Comparison of ENCODE assay signal across 9 mouse cellular contexts in genomic region chr1:151483568-151483967, GRCm38 (mm10). TPM values are rescaled to one million over a fixed set of nuclear protein-coding genes. Genes with fewer than 3 reads are reported as not detected.
DNase-seq lines count a peak whose midpoint lies in the region; ATAC-seq and TF ChIP-seq lines count a peak whose summit lies in the region.
"Had no signal": no experiment of that assay in that cellular context is flagged by ENCODE, and none has a peak within 500 bp of the region (broad histone marks: within the 10 kb centered on the region; RNA-seq: fewer than 3 reads in every experiment).

No protein-coding gene starts in this region.

- DNase-seq in adrenal gland, postnatal 25 days: peak; percentile 13
- no peak for DNase-seq in adrenal gland, postnatal 4 days (ENCODE audit: low spot score in 2 of 2)
- DNase-seq in midbrain, postnatal 0 days (ENCODE audit: low spot score): no peak
- no peak for DNase-seq in midbrain, embryonic 14.5 days
- peak; percentile 27 for DNase-seq in kidney, postnatal 14 days
- DNase-seq in thymus, postnatal 14 days: peak; percentile 49
- DNase-seq in embryonic facial prominence, embryonic 10.5 days (ENCODE audit: low spot score): no peak
- no peak for DNase-seq in cerebellum, adult 9-10 months

- H3K27me3 ChIP-seq in midbrain, postnatal 0 days (ENCODE audit: insufficient read depth, low read length): no peaks in the 10 kb centered on the region
- no peaks in the 10 kb centered on the region for H3K27me3 ChIP-seq in midbrain, embryonic 14.5 days (ENCODE audit: control insufficient read depth, insufficient read depth, low read length)
- H3K27me3 ChIP-seq in embryonic facial prominence, embryonic 10.5 days (replicated peaks; ENCODE audit: low read depth, poor library complexity, severe bottlenecking): no peaks in the 10 kb centered on the region
- H3K27me3 ChIP-seq: limb, embryonic 13.5 days had no signal

- WGBS in midbrain, postnatal 0 days: 76% methylated on average over 1 of the region's 1 CpGs
- WGBS in midbrain, embryonic 14.5 days: 76% methylated on average over 1 of the region's 1 CpGs
- 68% methylated on average over 1 of the region's 1 CpGs for WGBS in embryonic facial prominence, embryonic 10.5 days

- H3K4me3 ChIP-seq in midbrain, postnatal 0 days (ENCODE audit: low read depth, low read length): no peak overlapping the region
- H3K4me3 ChIP-seq in midbrain, embryonic 14.5 days (replicated peaks; ENCODE audit: low read depth, low read length): no peak overlapping the region
- H3K4me3 ChIP-seq in embryonic facial prominence, embryonic 10.5 days: no peak overlapping the region
- H3K4me3 ChIP-seq: limb, embryonic 13.5 days had no signal

- no peak overlapping the region for H3K9ac ChIP-seq in midbrain, postnatal 0 days (replicated peaks; ENCODE audit: low read length, poor library complexity, severe bottlenecking)
- H3K9ac ChIP-seq in midbrain, embryonic 14.5 days (replicated peaks; ENCODE audit: low read length): no peak overlapping the region
- H3K9ac ChIP-seq: limb, embryonic 13.5 days had no signal

- H3K4me2 ChIP-seq in midbrain, postnatal 0 days (ENCODE audit: low read depth, low read length, poor library complexity, severe bottlenecking): no peak overlapping the region
- no peak overlapping the region for H3K4me2 ChIP-seq in midbrain, embryonic 14.5 days (ENCODE audit: low read length)
- H3K4me2 ChIP-seq: limb, embryonic 13.5 days had no signal

- peak; percentile 59 for TF ChIP-seq CTCF in midbrain, postnatal 0 days (IDR thresholded peaks at IDR 0.05)

- H3K36me3 ChIP-seq in midbrain, postnatal 0 days (ENCODE audit: insufficient read depth, low read length): no peaks in the 10 kb centered on the region; the same call in 1 of the 2 replicates
- peaks cover 2% of the 10 kb centered on the region; the same call in 1 of the 2 replicates for H3K36me3 ChIP-seq in midbrain, embryonic 14.5 days (ENCODE audit: control insufficient read depth, insufficient read depth, low read length)
- H3K36me3 ChIP-seq in embryonic facial prominence, embryonic 10.5 days (replicated peaks): peaks cover 44% of the 10 kb centered on the region

- no peaks in the 10 kb centered on the region for H3K9me3 ChIP-seq in midbrain, postnatal 0 days (ENCODE audit: low read length)
- H3K9me3 ChIP-seq in midbrain, embryonic 14.5 days (ENCODE audit: control insufficient read depth, low read length): no peaks in the 10 kb centered on the region
- no peaks in the 10 kb centered on the region for H3K9me3 ChIP-seq in embryonic facial prominence, embryonic 10.5 days
- H3K9me3 ChIP-seq: limb, embryonic 13.5 days had no signal

- ATAC-seq in midbrain, postnatal 0 days (ENCODE audit: low FRiP score): no peak
- no peak for ATAC-seq in midbrain, embryonic 14.5 days (ENCODE audit: low FRiP score, low TSS enrichment)

- no peak overlapping the region for H3K27ac ChIP-seq in midbrain, postnatal 0 days (ENCODE audit: low read depth, low read length)
- no peak overlapping the region for H3K27ac ChIP-seq in midbrain, embryonic 14.5 days (replicated peaks; ENCODE audit: low read depth, low read length)
- no peak overlapping the region for H3K27ac ChIP-seq in embryonic facial prominence, embryonic 10.5 days (replicated peaks)
- H3K27ac ChIP-seq: limb, embryonic 13.5 days had no signal

- H3K4me1 ChIP-seq in midbrain, postnatal 0 days (ENCODE audit: insufficient read depth, low read length): no peaks in the 10 kb centered on the region
- H3K4me1 ChIP-seq in midbrain, embryonic 14.5 days (ENCODE audit: control insufficient read depth, insufficient read depth, low read length): no peaks in the 10 kb centered on the region
- no peaks in the 10 kb centered on the region for H3K4me1 ChIP-seq in embryonic facial prominence, embryonic 10.5 days
- H3K4me1 ChIP-seq: limb, embryonic 13.5 days had no signal

RNA-seq across cellular contexts. Expression of gene Rnf2, which starts 17.2 kb away (rescaled TPM):
- total RNA-seq in adrenal gland, postnatal 25 days (2021): 57.3 and 59.0 TPM in 2 replicates
- 10 to 100 TPM; 77.9 to 82.5 TPM for total RNA-seq in adrenal gland, postnatal 4 days (2021)
- 68.1 and 77.1 TPM in 2 replicates for total RNA-seq in midbrain, postnatal 0 days (2014; rRNA removed)
- polyA plus RNA-seq in midbrain, postnatal 0 days (2015; fragmentation: Nextera tagmentation; extraction: Ambion mirVana): 73.9 and 77.8 TPM in 2 replicates
- 137 and 151 TPM in 2 replicates for polyA plus RNA-seq in midbrain, embryonic 14.5 days (2014; fragmentation: Nextera tagmentation; extraction: Ambion mirVana)
- polyA plus RNA-seq in embryonic facial prominence, embryonic 10.5 days (2016; fragmentation: Nextera tagmentation; extraction: Ambion mirVana): 115 TPM in 2 replicates

RNA-seq across cellular contexts. Expression of gene Trmt1l, which starts 55.2 kb away (rescaled TPM):
- 33.7 and 34.5 TPM in 2 replicates for total RNA-seq in adrenal gland, postnatal 25 days (2021)
- 10 to 100 TPM; 21.3 to 21.7 TPM for total RNA-seq in adrenal gland, postnatal 4 days (2021)
- total RNA-seq in midbrain, postnatal 0 days (2014; rRNA removed): 15.0 and 17.8 TPM in 2 replicates
- 15.3 and 15.9 TPM in 2 replicates for polyA plus RNA-seq in midbrain, postnatal 0 days (2015; fragmentation: Nextera tagmentation; extraction: Ambion mirVana)
- polyA plus RNA-seq in midbrain, embryonic 14.5 days (2014; fragmentation: Nextera tagmentation; extraction: Ambion mirVana): 31.1 and 42.8 TPM in 2 replicates
- 49.8 and 50.6 TPM in 2 replicates for polyA plus RNA-seq in embryonic facial prominence, embryonic 10.5 days (2016; fragmentation: Nextera tagmentation; extraction: Ambion mirVana)

RNA-seq across cellular contexts. Expression of gene Swt1, which starts 55.3 kb away (rescaled TPM):
- 22.4 and 29.5 TPM in 2 replicates for total RNA-seq in adrenal gland, postnatal 25 days (2021)
- 10 to 100 TPM; 16.7 to 18.9 TPM for total RNA-seq in adrenal gland, postnatal 4 days (2021)
- total RNA-seq in midbrain, postnatal 0 days (2014; rRNA removed): 7.4 and 15.8 TPM in 2 replicates
- 10.2 and 16.0 TPM in 2 replicates for polyA plus RNA-seq in midbrain, postnatal 0 days (2015; fragmentation: Nextera tagmentation; extraction: Ambion mirVana)
- polyA plus RNA-seq in midbrain, embryonic 14.5 days (2014; fragmentation: Nextera tagmentation; extraction: Ambion mirVana): 19.9 and 20.3 TPM in 2 replicates
- polyA plus RNA-seq in embryonic facial prominence, embryonic 10.5 days (2016; fragmentation: Nextera tagmentation; extraction: Ambion mirVana): 19.8 and 21.1 TPM in 2 replicates

Comparison
In these comparisons a context has a peak if more than half of its experiments do, and no peak if none do; other contexts are left out.
1. DNase-seq: peak in adrenal gland, postnatal 25 days (single experiment), kidney, postnatal 14 days (single experiment) and thymus, postnatal 14 days (single experiment); none in adrenal gland, postnatal 4 days (0 of 2), midbrain, postnatal 0 days (single experiment), midbrain, embryonic 14.5 days (single experiment), embryonic facial prominence, embryonic 10.5 days (single experiment) and cerebellum, adult 9-10 months (single experiment).